Mouse (Mus musculus) cerebellum, adult (tissue): ENCODE data around the gene Hey2.

ENCODE experiments used
- ATAC-seq: cut with Nextera tagmentation; 2 replicates; pipeline ENCODE4 v1.9.2; 2017; ENCODE audit warnings: mild to moderate bottlenecking, moderate library complexity, mixed read lengths; ENCODE audit not compliant: insufficient number of reproducible peaks, low FRiP score, low TSS enrichment

The Hey2 gene

DNA sequence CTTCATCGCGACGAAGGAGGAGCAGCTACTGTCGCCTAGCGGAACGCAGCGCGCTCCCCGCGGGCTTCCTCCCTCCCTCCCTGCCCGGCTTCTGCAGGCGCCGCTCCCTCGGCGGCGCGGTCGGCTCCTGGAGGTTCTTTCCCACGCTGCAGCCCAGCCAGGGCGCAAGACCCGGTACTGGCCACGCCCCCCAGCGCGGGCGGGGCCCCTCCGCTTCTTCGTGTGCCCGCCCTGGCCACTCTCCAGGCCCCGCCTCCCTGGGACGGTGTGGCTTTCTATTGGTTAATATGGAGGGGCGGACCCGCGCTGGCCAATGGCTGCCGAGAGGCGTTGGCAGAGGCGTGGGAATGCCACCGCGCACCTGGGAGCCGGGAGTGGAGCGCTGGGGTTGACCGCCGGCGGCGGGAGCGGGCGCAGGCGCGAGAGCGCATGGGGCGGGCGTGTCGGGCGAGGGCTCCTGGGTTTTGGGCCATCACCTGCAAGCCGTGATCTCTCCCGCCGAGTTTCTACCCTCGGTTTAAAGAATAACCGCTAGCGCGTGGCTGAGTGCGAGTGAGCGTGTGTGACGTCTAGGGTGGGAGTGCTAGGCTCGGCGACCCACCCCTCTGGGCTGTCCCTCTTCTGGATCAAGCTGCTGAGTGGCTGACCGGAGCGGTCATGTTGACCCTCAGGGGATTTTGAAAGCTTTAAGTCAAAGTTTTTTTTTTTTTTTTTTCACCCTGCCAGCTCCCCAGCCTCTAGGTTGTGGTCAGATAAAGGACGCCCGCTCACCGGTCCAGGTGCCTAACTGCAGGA is at the start of gene Hey2:
TSS of gene Hey2 (minus strand) at position 159 of the 795 bp plus-strand sequence.
- ATAC-seq = peak; percentile 98

DNA sequence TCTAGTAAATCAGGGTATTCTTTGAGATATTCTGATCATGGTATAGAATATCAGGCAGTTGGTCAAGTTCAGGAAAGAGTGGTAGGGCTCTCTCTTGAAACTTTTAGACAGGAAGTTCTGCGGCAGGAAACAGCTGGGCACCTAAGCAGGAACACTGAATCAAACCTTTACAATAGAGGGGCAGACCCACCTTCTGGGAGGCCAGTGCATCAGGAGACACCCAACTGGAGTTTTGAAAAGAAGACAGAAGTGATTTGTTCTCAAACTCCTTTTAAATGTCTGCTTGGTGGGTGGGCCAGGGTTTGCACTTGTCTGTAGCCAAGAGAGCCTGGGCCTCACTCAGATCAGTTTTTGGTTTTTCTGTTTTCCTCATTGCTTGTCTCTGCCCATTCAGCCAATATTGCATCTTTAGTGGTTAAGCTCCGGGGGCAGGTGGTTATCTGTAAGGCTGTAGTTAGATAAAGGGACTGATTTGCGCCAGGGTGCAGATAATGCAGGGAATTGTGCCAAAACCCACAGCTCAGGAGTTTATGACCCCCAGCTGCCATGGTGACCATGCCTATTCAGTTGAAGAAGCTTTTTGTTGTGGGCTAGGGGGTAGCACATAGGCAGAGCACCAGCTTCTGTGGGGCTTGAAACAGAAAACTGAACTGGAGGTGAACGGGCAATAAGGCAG is 40.6 kb upstream of the Hey2 start:
- ATAC-seq = no peak

- no peak for ATAC-seq
These were observed 38.5 kb upstream of the Hey2 start for GRCm38 (mm10) chr10:30881109-30881508.

DNA sequence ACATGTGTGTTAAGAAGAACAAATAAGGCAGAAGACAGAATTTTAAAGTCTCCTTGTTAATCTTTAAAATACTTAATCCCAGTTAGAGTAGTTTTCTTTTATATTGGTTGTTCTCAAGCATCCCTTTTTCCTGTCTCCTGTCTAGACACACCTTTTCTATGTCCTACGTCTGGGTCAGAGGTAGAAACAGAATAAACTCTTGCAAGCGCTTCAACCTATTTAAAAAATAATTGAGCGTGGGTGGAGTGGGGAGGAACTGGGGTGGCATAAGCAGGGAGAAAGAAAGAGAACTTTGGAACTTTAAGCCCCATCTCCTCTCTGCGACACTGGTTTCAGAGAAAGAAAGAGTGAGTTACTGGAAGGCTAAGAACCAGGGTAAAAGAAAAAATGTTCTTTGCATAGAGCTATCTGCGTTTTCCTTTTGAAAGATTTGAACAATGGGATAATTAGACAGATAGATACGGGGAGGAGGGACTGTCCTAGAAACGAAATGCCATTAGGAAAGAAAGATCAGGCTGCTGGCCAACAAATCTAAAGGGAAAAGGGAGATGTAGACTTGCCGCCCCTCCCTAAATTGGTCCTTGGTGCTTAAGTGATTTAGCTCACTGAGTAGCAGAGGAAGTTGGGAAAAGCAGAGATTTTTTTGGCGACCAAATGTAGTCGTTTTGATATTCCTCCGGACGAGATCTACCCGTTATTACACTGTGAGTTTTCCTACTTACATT is 2.7 kb upstream of the Hey2 start:
- ATAC-seq = no peak

DNA sequence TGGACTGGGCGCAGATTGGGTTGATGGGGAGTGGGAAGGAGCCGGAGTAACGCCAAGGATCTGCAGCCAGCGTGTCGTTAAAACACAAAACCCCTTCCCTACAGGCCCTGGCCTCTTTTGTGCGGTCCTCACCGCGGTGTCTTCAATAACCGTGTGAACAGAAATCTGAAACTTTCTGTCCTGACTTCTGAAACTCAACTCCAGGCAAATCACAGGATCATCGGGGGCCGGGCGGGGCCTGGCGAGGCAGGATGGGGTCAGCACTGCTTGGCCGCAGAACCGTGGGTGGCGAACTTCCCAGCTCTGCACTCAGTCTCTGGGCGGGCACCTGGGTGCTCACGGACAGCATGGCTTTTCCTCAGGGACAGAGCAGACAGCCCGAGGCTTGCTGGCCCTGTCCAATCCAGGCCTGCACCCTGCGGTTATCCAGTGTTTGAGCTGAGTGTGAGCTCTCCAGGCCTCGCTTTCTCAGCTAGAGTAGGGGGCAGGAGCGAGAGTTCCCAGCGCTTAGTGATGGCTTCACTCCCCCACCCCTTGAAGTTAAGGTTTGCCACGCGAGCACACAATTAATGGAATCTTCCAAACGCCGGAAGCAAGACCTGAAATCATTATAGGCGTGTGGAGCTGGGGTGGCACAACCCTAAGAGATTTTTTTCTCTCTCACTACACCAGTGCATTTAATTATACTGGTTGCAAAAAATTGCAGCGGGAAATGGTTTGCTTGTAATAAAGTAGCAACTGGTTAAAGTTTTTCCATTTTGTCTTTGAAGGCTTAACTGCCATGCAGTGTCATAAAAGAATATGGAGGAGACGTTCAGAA is 1.8 kb upstream of the Hey2 start:
- no peak for ATAC-seq

GRCm38 (mm10) chr10:30843438-30844190 is 1.0 kb upstream of the Hey2 start:
- no peak; the same call in 1 of the 2 replicates for ATAC-seq

DNA sequence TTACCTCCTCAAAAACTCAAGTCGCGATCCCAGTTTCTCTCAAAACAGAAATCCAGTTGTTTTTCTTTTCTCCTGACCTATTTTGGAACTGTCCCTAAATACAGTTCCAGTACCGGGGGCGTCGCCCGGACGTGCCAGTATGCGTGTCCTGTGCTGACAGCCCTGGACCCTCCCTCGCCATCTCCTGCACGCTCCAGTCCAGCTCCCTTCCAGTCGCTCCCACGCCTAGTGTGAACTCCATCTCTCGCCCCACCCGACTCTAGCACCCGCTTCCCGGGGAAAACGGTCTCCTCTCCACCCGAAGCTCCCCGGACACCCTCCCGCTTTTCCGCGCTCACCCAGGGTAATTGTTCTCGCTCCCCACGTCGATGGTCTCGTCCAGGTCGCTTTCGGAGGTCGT is 373 bp downstream of the Hey2 start:
- ATAC-seq = peak; percentile 50

- ATAC-seq = no peak
These were observed 1.8 kb downstream of the Hey2 start for GRCm38 (mm10) chr10:30840824-30841223.

DNA sequence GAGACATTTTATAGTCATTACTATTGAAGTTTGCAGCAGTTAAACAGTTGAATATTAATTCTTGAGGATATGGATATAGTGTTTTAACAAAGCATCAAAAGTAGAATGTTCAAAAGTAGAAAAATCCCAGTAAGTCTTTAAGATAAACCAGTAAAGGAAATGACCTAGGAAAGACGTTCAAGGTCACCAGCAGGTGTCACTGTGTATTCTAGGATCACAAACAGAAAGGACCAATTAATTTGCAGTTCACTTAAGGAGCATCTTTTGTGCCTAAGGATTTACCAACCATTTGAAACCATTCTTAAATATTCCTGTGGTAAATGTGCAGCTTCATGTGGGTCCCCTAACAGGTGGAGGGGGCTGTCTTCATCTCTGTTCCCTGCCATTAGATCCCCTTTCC is 4.4 kb downstream of the Hey2 start:
- ATAC-seq = no peak

GRCm38 (mm10) chr10:30825049-30825448 is 17.6 kb downstream of the Hey2 start:
- ATAC-seq = 0 out of 2 replicates have a peak, but pooled peaks have one; percentile 26

DNA sequence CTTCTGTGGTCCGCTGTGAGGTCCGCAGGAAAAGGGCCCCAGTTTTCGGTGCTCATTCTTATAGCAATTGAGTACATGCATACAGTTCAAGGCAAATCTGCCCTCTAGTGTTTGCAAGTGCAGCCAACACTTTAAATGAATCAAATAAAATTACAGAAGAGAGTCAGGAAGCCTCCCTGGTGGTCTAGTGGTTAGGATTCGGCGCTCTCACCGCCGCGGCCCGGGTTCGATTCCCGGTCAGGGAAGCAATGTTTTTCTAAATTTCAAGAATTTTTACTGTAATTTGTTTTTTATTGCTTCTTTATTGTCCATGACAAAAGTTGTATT is 31.7 kb downstream of the Hey2 start:
- ATAC-seq = peak; percentile 98

GRCm38 (mm10) chr10:30810247-30810966 is 32.2 kb downstream of the Hey2 start:
- peak; percentile 64 for ATAC-seq

DNA sequence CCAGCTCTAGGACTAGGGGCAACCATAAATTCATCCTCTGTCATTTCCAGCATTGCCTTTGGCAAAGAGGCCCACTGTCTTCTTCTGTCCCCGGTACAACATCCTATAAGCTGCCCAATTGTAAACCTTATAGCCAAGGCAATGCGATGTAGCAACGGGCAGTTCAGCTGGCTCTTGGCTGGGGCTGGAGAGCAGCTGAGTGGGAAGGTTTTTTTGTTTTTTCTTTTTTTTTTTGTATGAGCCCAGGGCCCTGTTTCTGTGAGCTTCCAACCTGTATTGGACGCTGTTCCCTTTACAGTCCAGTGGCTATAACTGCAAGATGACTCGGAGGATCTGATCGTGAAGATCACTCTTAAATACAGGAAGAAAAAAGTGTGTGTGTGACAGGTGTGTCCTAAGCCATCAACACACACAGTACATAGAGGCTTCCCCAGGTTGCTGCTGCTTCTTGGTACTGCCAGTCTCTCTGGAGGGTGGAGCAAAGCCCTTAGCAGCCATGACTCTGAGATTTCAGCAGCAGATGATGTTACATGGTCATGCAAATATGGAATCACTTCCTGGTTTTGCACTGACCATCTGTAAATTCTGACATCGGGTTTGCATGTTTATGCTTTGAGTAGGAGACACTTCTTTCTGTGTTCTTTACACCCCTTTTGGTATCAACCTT is 38.9 kb downstream of the Hey2 start:
- ATAC-seq = peak; percentile 37

DNA sequence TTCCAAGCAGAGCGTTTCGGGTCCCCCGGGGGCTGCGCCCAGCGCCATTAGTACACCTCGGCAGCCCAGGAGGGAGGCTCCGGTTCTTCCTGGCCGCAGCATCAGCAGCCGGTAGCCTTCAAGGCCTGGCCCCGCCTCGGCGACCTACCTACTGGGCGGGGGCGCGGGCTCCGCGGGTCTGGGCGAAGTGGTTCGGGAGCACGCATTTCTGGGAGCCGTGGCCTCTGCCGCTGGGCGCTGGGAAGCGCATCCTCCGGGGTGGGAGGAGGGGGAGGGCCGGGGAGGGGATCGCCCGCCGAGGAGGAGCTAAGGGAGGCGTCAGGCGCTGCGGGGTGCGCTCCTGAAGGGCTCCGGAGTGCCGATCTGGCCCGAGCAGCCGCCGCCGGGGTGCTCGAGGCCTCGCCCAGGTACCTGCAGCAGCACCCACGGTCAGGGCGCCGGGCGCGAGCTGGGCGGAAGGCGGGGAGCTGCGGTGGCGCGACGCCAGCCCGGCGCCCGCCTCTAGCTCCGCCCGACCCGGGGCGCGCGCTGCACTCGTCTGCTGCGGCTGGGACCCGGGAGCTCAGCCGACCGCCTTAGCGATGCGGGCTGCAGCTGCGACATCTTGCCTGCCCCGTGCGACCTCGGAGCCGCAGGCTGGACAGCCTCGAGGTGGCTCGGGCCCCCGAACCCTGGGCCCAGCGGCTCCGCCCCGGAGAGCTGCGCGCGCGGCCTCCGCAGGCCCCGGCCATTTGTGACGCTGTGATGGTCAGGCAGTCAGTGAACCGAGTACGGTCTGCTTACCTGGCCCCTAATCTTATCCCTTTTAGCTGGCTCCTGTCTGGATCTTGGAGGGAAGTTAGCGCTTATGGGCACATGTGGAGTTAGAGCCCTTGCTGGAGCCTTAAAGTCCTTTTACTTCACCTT is 39.7 kb downstream of the Hey2 start, which contains the start of gene Ncoa7:
TSS of gene Ncoa7 (minus strand) at position 646 of the 906 bp plus-strand sequence.
- peak; percentile 84 for ATAC-seq

DNA sequence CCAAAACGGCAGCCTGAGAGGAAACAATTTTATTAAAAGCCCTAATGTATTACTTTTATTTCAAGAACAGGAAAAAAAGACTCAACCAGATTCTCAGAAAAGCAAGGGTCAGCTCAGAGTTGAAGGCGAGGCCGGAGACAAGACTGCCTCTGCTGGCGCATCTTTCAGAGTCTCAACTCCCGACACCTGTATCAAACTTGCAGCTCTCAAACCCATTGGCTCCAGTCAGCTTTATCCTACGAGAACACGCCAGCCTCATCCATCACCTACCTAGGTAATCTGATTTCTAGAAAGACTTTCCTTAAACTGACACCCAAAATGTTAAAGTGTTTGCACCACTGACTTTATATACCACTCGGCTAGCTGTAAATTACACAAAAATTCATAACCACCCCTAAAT is 40.6 kb downstream of the Hey2 start:
- ATAC-seq = no peak

DNA sequence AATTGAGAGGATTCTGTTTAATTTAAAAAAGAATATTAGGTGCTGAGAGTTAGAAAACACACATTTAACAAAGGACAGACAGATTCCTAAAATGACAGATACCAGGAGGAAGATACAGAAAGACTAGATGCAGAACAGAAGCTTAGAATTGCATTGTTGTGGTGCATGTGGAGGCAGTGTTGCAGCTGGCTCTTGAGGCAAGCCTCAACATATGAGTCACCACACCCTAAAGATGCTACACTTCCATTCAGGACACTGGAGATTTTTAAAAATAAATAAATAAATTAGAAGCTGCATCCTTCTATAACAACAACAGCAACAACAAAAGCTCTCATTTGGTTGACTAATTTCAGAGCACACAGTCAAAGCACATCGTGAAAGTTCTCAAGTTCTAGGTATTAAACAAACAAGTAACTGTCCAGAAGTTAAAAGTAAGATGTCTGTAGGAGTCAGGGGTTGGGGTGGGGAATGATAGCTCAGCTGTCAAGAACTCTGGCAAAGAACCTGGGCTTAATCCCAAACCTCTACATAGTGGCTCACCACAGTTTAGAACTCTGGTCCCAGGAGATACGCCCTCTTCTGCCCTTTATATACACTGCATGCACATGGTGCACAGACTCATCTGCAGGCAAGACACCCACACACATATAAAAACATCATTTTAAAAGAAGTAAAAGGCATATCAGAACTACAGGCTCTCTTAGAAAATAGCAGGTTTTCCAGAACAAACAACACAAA is 42.7 kb downstream of the Hey2 start:
- ATAC-seq = no peak
